Mouse (Mus musculus) small intestine, adult 2 months (tissue): ENCODE measurements around the gene Rpl18a. TPM values are rescaled to one million over a fixed set of nuclear protein-coding genes. Genes with fewer than 3 reads are reported as not detected.

ENCODE experiments used
- H3K27ac ChIP-seq: fragments of 200-500 bp; 2 replicates; pipeline ENCODE4 v1.5.1; 2012; ENCODE audit warnings: low read depth, low read length, control low read depth, inconsistent platforms; ENCODE audit not compliant: insufficient read depth
- H3K27me3 ChIP-seq: fragments of 200-500 bp; 2 replicates; pipeline ENCODE4 v1.6.1; 2012; ENCODE audit warnings: mild to moderate bottlenecking, moderate library complexity, low read length, inconsistent platforms; ENCODE audit not compliant: control insufficient read depth, insufficient read depth
- H3K36me3 ChIP-seq: fragments of 200-500 bp; 2 replicates; pipeline ENCODE4 v1.6.1; 2012; ENCODE audit warnings: mild to moderate bottlenecking, low read length, control low read depth, inconsistent platforms; ENCODE audit not compliant: control insufficient read depth, insufficient read depth
- H3K4me1 ChIP-seq: fragments of 200-500 bp; 2 replicates; pipeline ENCODE4 v1.6.1; 2012; ENCODE audit warnings: low read length, inconsistent platforms, mixed read lengths; ENCODE audit not compliant: control insufficient read depth, insufficient read depth, insufficient read length
- H3K4me3 ChIP-seq: fragments of 200-500 bp; 2 replicates; pipeline ENCODE4 v1.5.1; 2012; ENCODE audit warnings: low read depth, mild to moderate bottlenecking, control low read depth, inconsistent platforms, low read length, moderate library complexity
- POLR2A ChIP-seq: fragments of 200-500 bp; IDR thresholded peaks from 2 replicates; pipeline ENCODE4 v1.6.1; 2012; ENCODE audit warnings: low read depth, mild to moderate bottlenecking, control low read depth, inconsistent platforms, low read length, moderate library complexity
- WGBS: fragments of 180-500 bp; shearing (Covaris S2); methylation state at CpG from one replicate; pipeline ENCODE4 v1.1.7; 2018; 5-methylcytosine and 5-hydroxymethylcytosine counted together
- polyA plus RNA-seq: library from polyadenylated mRNA; depleted of rRNA; stranded (reverse); fragments of >200 nt; gene quantifications from 2 replicates; pipeline ENCODE4 v1.2.3, GENCODE M21; 2012; rRNA removed

Gene Rpl18a
- polyA plus RNA-seq, 1 experiment = 5,728 TPM

GRCm38 (mm10) chr8:70845108-70845507 is 52.1 kb downstream of the Rpl18a start:
- Histone ChIP-seq H3K4me3 (no peak overlapping the region), H3K4me1 (peaks cover 5% of the 10 kb centered on the region; the same call in 1 of the 2 replicates), H3K27ac (no peak overlapping the region), H3K36me3 (no peaks in the 10 kb centered on the region), H3K27me3 (0 out of 2 replicates have a peak, but pooled peaks cover 5% of the 10 kb centered on the region)
- TF ChIP-seq POLR2A = no peak
- 61% methylated on average over 5 of the region's 5 CpGs for WGBS

Other genes starting within 250 kb of the Rpl18a start
- 49.5 and 129 TPM in 2 replicates for gene Pgpep1, start 237.0 kb downstream of the Rpl18a start, polyA plus RNA-seq
- 109 and 152 TPM in 2 replicates for gene Lsm4, start 224.2 kb downstream of the Rpl18a start, polyA plus RNA-seq
- 419 and 1,098 TPM in 2 replicates for gene Jund, start 198.5 kb downstream of the Rpl18a start, polyA plus RNA-seq
- gene Iqcn, start 194.0 kb downstream of the Rpl18a start, polyA plus RNA-seq = 0.03 and 0.05 TPM in 2 replicates
- gene Gm3336, start 178.9 kb downstream of the Rpl18a start, polyA plus RNA-seq = 42.0 and 73.6 TPM in 2 replicates
- gene Pde4c, start 173.7 kb downstream of the Rpl18a start, polyA plus RNA-seq = 6.5 and 6.8 TPM in 2 replicates
- gene Rab3a, start 142.7 kb downstream of the Rpl18a start, polyA plus RNA-seq = 14.9 and 26.3 TPM in 2 replicates
- gene Mpv17l2, start 136.5 kb downstream of the Rpl18a start, polyA plus RNA-seq = 190 and 222 TPM in 2 replicates
- gene Pik3r2, start 120.7 kb downstream of the Rpl18a start, polyA plus RNA-seq = 129 and 414 TPM in 2 replicates
- 63.9 and 71.9 TPM in 2 replicates for gene Mast3, start 92.4 kb downstream of the Rpl18a start, polyA plus RNA-seq
- gene Il12rb1, start 89.0 kb downstream of the Rpl18a start, polyA plus RNA-seq = 2.5 and 5.4 TPM in 2 replicates
- 26.1 and 49.9 TPM in 2 replicates for gene Arrdc2, start 57.7 kb downstream of the Rpl18a start, polyA plus RNA-seq
- 0.90 and 2.9 TPM in 2 replicates for gene Kcnn1, start 34.2 kb downstream of the Rpl18a start, polyA plus RNA-seq
- 35.9 and 64.7 TPM in 2 replicates for gene Ccdc124, start 23.5 kb downstream of the Rpl18a start, polyA plus RNA-seq
- 0.41 and 24.2 TPM in 2 replicates for gene Slc5a5, start 4.7 kb downstream of the Rpl18a start, polyA plus RNA-seq
- gene Map1s, start 8.5 kb upstream of the Rpl18a start, polyA plus RNA-seq = 21.9 and 32.9 TPM in 2 replicates